Mouse (Mus musculus): ENCODE measurements around the gene Pgam5. TPM values are rescaled to one million over a fixed set of nuclear protein-coding genes. Genes with fewer than 3 reads are reported as not detected.

The Pgam5 gene
- total RNA-seq, 2 experiments from 2014 or later: 32.9 to 35.7 TPM

- peak; percentile 93 to 95 for DNase-seq
Observed at GRCm38 (mm10) chr5:110230780-110231461, 38.8 kb downstream of the Pgam5 start, which contains the start of gene Ankle2. Ankle2 (plus strand) TSS chr5:110231004.

DNA sequence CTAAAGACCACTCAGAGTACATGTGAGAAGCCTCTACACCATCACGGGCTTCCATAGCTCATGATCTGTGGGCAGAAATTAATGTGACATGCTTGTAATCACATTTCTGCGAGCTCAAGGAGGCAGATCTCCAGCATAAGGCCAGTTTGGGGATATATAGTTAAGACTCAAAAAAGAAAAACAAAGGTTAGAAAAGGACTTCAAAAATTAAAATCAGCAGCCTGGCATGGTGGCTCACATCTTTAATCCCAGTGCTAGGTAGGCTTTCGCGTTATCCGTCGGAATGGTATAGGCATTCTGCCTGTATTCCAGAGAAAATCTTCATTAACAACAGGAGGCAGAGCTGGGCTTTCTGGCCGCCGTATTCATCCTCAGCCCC is 39.3 kb downstream of the Pgam5 start:
- DNase-seq: no peak

- no peak for DNase-seq
Observed at GRCm38 (mm10) chr5:110227336-110227883, 42.3 kb downstream of the Pgam5 start.

GRCm38 (mm10) chr5:110225056-110225455 is 44.7 kb downstream of the Pgam5 start:
- no peak for DNase-seq

DNA sequence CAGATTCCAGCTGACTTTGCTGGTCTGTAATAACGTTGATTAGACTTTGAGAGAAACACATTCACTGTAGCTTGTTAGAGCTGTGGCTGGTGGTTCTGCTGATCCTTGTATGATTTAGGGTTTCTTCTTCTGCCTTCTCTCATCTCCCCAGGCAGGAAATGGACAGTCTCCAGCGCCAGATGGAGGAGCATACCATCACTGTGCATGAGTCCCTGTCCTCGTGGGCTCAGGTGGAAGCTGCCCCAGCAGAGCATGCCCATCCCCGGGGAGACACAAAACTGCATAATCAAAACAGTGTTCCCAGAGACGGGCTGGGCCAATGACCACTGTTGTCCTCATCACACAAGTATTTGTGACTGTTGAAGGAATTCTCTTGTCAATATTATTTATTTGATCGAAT is 47.0 kb downstream of the Pgam5 start:
- no peak for DNase-seq

- DNase-seq: no peak
Observed at GRCm38 (mm10) chr5:110220331-110220730, 49.4 kb downstream of the Pgam5 start.

DNA sequence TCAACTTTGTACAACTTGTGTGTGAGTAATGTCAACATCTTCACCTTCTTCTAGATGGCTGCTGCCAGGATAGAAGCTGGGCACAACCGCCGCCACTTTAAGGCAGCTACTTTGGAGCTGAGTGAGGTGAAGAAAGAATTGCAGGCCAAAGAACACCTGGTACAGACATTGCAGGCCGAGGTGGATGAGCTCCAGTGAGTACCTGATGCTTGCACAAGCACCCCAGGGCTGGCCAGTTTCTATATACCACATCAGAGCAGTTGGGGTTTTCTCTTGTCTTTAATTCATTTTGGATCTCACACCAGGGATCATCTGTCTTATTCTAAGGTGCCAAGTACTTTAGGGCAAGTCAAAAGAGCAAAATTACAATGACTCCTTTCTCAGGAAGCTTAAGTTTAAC is 52.9 kb downstream of the Pgam5 start:
- no peak for DNase-seq

DNA sequence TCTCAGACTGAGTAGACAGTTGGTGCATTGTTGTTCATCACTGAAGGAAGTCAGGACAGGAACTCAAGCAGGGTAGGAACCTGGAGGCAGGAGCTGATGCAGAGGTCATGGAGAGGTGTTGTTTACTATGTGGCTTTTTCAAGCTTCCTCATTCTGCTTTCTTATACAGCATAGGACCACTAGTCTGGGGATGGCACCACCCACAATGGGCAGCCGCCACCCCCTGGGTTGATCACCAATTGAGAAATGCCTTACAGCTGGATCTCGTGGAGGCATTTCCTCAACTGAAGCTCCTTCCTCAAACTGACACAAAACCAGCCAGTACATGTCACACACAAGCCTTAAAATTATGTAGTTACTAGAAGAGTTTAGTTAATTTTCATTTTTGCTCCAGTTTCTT is 58.4 kb downstream of the Pgam5 start:
- no peak for DNase-seq

Other genes starting within 250 kb of the Pgam5 start
- 1 to 10 TPM; 1.9 to 3.6 TPM for gene Gm17655, start 197.4 kb downstream of the Pgam5 start, total RNA-seq (2021)
- gene Gm35315, start 175.5 kb downstream of the Pgam5 start, total RNA-seq (2021): not detected
- not detected for gene Plcxd1, start 169.9 kb downstream of the Pgam5 start, total RNA-seq (2021)
- 10 to 100 TPM; 24.8 to 31.3 TPM for gene Gtpbp6, start 161.7 kb downstream of the Pgam5 start, total RNA-seq (2021)
- gene Zfp605, start 159.8 kb downstream of the Pgam5 start, total RNA-seq (2021): 1 to 10 TPM; 3.6 to 4.0 TPM
- gene Chfr, start 134.1 kb downstream of the Pgam5 start, total RNA-seq (2021): 10 to 100 TPM; 11.3 to 11.9 TPM
- gene Golga3, start 93.2 kb downstream of the Pgam5 start, total RNA-seq (2021): 10 to 100 TPM; 48.3 to 51.2 TPM
- 10 to 100 TPM; 26.2 to 28.4 TPM for gene Ankle2, start 38.9 kb downstream of the Pgam5 start, total RNA-seq (2021)
- 100 to 1,000 TPM; 120 to 124 TPM for gene Pxmp2, start 16.3 kb upstream of the Pgam5 start, total RNA-seq (2021)
- 1 to 10 TPM; 2.2 to 2.3 TPM for gene Pole, start 16.4 kb upstream of the Pgam5 start, total RNA-seq (2021)
- not detected for gene P2rx2, start 73.3 kb upstream of the Pgam5 start, total RNA-seq (2021)
- not detected for gene Lrcol1, start 74.8 kb upstream of the Pgam5 start, total RNA-seq (2021)
- gene Fbrsl1, start 178.6 kb upstream of the Pgam5 start, total RNA-seq (2021): 10 to 100 TPM; 44.9 to 50.1 TPM